Mouse (Mus musculus) embryo, embryonic 9.5 days (tissue): ENCODE measurements around the gene Nme1.
A peak's percentile ranks its signal among the peaks of the same experiment; 100 is the strongest.
"Not testable (repeated sequence)": the region's sequence is repeated elsewhere in the genome, so short reads cannot be mapped to it uniquely, and the experiment has no call there.

Experiments used
- DNase-seq: peaks from one replicate; pipeline ENCODE4 v3.0.0-alpha.2; 2017; ENCODE audit errors: extremely low spot score

The Nme1 gene

DNA sequence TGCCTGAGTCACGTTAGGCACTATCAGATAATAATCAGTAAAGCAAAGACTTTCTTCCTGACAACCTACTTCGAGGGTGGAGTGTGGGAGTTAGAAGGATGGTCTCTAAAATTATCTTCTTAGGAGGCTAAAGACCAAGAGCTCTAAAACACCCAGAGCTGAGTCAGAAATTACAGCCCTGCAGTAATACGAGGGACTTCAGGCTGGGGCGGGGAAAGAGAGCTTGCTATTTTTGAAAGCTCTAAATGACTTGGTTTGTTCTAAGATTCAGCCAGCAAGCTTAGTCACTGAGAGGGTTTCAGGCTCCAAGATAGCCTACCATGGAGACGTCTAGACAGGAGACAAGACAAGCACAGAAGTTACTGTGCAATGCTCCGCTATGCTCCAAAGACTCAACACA lies 2.9 kb downstream of the Nme1 start:
- no peak for DNase-seq

DNA sequence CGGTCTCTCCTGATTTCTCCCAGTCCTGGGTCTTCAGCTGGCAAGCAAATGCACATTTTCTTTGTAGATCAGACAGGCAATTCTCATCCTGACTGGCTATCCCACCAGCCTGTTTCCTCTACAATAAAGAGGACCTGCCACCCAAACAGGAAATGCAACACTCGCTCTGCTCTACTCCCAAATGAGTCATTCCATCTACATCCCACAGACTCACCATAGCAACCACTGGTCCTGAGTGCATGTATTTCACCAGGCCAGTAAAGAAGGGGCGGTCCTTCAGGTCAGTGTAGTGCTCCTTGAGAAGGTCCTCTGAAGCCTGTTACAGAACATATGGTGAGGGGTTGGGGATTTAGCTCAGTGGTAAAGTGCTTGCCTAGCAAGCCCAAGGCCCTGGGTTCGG lies 5.3 kb downstream of the Nme1 start:
- DNase-seq: no peak

DNA sequence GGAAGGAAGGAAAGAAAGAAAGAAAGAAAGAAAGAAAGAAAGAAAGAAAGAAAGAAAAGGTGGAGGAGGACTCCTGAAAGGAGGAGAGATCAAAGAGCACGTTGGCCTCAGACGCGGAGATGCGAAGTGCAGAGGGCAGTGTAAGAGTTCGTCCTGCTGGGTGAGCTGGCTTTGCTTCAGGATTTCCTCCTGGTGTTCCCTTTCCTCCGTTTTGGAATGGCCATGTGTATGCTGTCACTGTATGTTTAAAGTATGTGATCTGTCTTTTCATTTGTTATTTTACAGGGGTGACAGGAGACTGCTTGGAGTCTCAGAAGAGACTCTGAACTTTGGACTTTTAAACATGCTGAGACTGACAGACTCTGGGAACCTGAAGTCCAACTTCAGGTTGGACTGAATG lies 6.8 kb downstream of the Nme1 start:
- no peak for DNase-seq

DNA sequence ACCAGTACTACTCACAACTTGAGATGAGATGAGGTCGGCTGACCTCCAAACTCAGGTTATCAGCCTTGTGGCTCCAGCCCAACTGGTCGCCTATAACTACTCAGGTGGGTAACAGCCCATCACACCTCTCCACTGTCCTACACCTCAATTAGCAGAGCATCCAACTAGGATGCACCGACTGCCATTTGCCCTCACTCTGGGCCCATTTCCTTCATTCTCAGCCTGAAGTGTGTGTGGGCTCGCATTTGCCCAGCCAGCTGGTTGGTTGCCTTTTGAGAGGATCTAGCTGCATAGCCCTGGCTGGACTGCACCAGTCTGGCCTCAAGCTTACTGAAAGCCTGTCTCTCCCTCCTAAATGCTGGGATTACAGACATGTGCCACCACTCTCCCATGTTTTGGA lies 10.6 kb downstream of the Nme1 start:
- no peak for DNase-seq

DNA sequence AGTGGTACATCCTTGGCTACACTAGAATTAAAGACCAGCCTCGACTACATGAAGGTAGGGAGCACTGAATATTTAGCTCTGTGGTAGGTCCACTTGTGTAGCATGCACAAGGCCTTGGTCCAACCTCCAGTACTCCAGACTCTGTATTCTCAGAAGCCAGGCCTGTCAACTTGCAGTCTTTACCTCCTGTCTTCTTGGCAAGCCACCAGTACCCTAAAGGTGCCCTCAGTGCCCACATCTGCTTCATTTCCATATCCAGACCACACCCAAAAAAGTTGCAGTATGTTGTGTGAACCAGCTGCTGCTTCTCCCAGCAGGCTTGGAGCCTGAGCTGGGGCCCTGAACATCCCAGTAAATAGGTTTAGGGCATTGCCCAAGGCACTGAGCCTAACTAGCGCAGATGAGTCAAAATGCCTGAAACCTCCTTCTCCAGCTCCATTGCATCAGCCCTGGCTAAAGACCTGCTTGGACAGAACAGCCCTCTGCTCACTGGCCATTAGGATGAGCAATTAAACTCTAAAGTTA lies 11.2 kb downstream of the Nme1 start:
- DNase-seq: no peak

DNA sequence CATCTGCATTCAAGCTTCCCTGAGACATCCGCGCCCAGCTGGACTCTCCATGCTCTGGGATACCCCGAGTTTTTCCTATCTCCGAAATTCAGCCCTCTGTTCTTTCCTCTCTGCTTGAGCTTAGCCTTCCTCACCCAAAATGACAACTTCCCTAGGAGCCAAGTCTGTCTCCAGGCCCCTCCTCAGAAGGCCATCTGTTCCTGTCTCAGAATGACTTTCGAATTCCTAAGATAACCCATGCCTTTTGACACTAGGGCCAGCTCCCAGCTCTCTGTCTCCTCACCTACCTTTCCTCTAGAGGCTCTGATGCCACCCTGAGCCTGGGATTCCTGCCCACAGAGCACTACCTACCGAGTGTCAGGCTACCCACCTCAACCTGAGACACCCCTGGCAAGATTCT lies 12.2 kb downstream of the Nme1 start, which contains the start of gene Nme2:
Gene Nme2, minus strand, starts transcription at position 101 of the 400 bp plus-strand sequence.
- no peak for DNase-seq

DNA sequence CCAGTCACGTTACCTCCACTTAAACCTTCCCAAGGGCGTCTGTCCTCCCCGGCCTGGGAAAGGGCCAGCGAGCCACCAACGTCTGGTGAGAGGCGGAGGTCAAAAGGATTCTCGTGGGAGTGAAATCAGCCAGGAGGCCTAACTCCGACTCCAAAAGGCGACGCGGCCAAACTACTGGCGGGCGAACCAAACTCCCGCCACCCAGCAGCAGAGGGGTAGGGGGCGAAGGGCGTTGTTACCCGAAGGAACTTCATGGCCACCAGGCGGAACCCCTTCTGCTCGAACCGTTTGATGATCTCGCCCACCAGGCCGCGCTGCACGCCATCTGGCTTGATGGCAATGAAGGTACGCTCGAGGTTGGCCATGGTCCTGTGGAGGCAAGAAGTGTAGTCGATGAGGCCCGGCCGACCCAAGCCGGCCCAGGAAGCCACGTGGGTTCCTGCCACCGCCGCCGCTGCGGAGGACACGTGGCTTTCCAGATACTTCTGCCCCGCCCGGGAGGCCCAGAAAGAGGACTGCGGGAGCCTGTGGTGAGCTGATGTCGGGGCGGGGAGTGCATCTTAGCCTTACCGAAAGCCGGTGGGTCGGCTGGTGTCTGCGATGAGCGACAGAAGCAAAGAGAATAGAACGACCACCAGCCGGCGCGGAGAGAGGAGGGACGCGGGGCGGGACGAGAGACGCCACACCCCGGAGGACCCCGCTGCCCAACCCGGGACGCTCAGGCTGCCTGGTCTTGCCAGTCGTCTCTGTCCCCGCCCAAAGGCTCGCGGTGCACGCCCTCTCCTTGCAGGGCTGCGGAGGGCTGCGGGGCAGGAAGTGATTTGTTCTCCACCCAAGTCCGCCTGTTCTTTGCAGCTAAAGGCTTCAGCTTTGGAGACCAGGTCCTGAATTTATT lies 12.8 kb downstream of the Nme1 start:
- peak; percentile 93 for DNase-seq

DNA sequence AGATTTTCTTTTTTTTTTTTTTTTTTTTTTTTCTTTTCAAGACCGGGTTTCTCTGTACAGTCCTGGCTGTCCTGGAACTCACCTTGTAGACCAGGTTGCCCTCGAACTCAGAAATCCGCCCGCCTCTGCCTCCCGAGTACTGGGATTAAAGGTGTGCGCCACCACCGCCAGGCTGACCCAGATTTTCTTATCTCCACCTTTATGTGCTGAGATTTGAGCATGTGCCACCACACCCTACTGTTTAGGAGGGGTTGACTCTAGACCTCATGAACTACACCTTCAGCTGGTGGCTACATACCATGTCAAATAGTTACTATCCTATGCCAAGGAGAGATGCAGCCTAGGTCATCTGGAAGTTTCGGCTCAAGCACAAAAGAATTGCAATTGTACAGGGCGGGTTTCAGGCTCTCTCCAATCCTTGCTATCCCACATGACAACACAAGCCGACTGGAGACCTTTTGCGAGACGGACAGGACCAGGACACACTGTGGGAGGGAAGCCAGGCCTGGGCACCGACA lies 13.5 kb downstream of the Nme1 start:
- DNase-seq: no peak

DNA sequence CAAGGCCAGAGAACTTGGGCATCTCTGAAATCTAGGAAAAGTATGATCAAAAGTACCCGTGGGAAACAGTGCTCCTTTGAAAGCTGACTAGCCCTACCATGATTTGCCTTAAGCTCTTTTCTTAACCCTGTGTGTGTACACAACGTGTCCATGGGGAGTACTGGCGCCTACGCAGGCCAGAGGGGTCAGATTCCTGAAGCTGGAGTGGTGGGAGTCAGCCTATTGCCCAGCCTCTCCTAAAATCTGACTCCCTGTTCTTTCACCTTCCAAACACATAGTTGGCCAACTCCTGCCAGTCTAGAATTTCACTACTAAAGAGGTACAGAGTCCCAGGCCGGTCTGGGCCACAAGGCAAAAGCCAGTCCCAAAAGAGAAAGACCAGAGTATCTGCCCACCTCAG lies 15.9 kb downstream of the Nme1 start:
- DNase-seq: no peak

DNA sequence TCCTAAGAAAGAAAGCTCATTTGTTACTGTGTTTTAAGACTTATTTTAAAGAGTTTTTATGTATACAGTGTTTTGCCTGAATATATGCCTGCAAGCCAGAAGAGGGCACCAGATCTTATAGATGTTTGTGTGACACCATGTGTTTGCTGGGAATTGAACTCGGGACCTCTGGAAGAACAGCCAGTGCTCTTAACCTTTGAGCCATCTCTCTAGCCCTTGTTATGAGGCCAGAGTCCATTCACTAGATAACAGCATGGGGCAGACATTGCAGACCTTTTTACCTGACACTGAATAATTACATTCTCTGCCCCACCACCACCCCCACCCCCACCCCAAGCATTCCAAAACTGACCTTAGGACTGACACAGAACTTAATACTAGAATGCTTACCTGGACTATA lies 18.3 kb downstream of the Nme1 start:
- no peak for DNase-seq

DNA sequence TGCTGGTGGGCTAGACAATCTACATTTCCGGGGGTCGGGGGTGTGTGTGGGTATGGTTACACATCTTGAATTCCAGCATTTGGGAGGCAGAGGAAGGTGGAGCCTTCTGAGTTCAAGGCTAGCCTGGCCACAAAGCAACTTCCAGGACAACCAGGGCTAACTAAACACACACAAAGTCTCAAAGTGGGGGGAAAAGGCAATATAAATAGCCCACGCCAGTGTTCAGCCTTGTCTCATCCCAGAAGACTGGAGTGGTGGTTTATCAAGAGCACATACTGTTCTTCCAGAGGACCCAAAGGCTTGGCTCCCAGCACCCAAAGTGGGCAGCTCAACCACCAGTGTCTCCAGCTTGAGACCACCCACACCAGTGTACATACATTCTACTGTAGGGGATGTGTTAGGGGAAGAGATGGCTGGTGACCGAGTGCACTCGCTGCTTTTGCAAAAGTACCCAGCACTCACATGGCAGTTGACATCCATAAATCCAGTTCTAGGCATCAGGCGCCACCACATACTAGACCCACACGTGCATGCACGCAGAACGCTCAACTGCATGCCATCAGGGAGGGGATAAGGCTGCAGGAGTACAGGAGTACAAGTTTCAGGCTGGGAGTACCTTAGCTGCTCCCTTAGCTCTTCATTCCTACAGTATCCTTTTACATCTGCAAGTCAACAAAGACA lies 19.3 kb downstream of the Nme1 start:
- no peak for DNase-seq

DNA sequence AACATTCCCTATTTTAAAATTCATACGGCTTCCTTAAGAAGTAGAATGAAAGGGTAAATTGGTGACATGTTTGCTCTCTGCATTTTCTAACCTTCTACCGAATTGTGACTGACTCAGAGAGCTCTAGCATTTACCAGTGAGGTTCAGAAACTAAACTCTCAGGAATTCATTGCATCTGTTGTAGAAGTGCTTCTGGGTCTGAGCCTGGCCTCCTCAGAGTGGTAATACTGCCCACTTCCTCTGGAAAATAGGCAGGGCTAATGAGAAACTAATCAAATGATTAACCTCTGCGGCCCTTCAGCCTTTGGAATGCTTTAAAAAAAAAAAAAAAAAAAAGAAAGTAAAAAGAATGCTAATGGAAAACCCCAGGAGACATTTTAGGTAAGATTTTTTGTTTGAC lies 23.3 kb downstream of the Nme1 start:
- DNase-seq: no peak

DNA sequence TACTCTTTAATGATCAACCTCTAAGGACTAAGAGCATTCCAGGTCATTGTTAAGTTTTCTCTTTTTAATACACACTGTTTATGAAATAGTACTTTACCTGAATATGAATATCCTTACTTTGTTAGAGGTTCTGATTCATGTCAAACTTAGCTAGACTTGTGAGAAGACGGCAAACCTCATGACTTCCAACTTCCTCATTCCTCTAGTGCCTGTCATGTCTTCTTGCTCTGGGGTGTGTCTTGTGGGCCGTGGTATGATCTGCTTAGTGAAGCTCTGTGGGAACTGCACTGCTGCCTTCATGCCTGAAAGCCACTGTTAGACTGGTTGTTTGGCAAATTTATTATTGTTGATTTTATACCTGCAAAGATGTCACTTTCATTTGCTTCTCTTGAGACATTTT lies 27.4 kb downstream of the Nme1 start:
- DNase-seq: no peak

DNA sequence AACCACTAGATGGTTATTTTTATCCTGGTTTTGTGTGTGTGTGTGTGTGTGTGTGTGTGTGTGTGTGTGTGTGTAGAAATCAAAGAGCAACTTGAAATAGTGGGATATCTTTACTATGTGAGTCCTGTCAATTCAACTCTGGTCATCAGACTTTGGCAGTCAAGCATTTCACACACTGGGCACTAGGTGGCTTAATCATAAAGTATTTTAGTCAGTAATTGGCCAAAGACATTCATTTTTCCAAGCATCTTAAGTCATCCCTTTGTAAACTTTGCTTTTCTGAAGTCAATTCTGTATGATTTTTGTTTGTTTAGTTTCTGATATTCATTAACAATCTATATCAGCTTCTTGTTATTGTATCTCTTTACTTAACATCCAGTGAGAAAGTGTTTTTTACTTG lies 39.2 kb downstream of the Nme1 start:
- no peak for DNase-seq

DNA sequence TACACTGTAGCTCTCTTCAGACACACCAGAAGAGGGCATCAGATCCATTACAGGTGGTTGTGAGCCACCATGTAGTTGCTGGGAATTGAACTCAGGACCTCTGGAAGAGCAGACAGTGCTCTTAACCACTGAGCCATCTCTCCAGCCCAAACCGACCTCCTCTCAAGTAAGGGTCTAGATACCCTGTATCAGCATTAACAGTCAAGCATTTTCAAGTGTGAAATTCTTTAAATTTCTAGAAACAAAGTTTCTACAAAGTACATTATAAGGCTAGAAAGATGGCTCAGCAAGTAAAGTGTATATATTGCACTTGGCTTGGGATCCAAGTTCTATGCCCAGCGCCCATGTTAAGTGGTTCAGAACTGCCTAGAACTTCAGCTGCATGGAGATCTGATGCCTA lies 53.3 kb downstream of the Nme1 start:
- DNase-seq: not testable (repeated sequence)

DNA sequence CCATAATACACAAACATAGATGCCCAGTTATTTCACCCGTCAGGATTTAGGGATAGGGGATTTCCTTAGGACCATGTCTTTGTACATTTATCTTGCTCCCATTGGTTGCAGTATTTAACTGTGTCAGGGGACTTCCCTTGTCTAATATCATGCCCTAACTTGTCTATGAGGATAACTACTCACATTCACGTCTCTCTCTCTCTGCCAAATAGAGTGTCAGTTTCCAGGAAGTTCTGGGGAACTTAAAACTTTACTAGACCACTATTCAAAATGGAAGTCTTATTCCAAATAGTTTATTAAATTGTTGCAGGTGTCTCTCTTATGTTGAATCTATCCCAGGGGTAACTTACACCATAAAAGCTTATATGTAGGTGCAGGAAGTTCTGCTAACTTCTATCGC lies 56.7 kb downstream of the Nme1 start:
- DNase-seq: no peak

DNA sequence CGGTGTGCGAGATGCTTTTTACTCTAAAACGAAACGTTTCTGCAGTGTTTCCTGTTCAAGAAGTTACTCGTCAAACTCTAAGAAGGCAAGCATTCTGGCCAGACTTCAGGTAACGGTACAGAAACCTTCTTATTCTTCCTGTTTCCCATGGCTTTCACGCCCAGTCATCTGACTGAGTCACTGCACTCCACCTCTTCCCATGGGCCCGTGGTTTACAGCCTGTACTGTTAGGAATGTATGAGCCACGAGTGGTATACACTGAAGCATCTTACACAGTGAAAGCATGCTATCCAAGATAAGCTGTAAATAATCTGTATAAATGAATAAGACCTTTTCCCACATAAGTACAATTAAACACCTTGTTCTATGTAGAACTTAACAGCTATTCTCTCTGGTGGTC lies 59.5 kb downstream of the Nme1 start:
- no peak for DNase-seq

DNA sequence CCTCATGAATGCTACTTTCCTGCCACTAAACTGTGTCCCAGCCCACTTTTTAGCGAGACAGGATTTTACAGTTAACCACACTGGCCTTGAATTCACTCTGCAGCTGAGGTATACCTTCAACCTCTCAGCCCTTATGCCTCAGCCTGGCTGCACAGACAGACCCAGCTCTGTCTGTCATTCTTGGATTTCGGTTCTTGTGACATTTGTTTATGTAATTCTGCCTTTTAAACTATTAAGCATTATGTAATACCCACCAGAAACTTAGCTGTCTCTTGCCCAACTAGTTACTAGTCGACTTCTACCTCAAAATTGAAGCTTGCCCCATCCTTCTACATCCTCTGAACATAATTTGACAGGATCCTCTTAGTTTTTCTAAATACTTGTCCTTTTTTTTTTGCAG lies 60.5 kb downstream of the Nme1 start:
- no peak for DNase-seq
